In the genomic region with DNA sequence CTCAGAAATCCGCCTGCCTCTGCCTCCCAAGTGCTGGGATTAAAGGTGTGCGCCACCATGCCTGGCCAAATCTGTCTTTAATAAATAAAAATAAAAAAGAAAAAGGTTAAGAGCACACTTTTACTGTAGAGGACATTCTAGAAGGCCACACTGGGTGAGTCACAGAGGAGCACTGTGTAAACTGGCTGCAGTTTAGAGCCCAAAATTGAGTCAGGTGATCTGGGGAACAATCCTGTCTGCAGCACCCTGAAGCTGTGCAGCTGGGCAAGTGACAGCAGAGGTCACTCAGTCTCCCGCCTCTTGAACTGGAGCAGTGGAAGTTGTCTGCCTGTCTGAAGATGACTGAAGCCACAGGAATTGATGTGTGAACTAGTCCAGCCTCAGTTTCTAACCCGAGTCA, we compare ENCODE assay signal across 19 mouse cellular contexts. TPM values are rescaled to one million over a fixed set of nuclear protein-coding genes. Genes with fewer than 3 reads are reported as not detected.
"Had no signal": no experiment of that assay in that cellular context is flagged by ENCODE, and none has a peak within 500 bp of the region (broad histone marks: within the 10 kb centered on the region; RNA-seq: fewer than 3 reads in every experiment).

No protein-coding gene starts in this region.

- H3K9ac ChIP-seq: liver, postnatal 0 days; lung, embryonic 15.5 days; midbrain, embryonic 13.5 days; midbrain, embryonic 15.5 days; neural tube, embryonic 12.5 days had no signal

- H3K27ac ChIP-seq: lung, embryonic 15.5 days; macrophage; midbrain, embryonic 13.5 days; midbrain, embryonic 15.5 days; neural tube, embryonic 12.5 days had no signal

- H3K4me3 ChIP-seq: lung, embryonic 15.5 days; megakaryocyte, embryonic 14.5 days; midbrain, embryonic 13.5 days; midbrain, embryonic 15.5 days; neural tube, embryonic 12.5 days had no signal

- H3K4me1 ChIP-seq: lung, embryonic 15.5 days; midbrain, embryonic 15.5 days; neural tube, embryonic 12.5 days had no signal

- DNase-seq: liver, postnatal 0 days; lung, adult 2 months; lung, postnatal 14 days; lung, postnatal 36 days; right cerebral cortex, postnatal 14 days; thymus, adult 2 months; thymus, postnatal 25 days; thymus, postnatal 4 days had no signal

- H3K27me3 ChIP-seq: lung, embryonic 15.5 days; megakaryocyte, embryonic 14.5 days; midbrain, embryonic 13.5 days; midbrain, embryonic 15.5 days; neural tube, embryonic 12.5 days had no signal

RNA-seq across cellular contexts. Expression of gene Npas1, which starts 24.0 kb away (rescaled TPM):
- total RNA-seq: megakaryocyte progenitor cell, adult 5-6 weeks; monocyte, adult 5-6 weeks; neutrophil, adult 5-6 weeks had no signal
- polyA plus RNA-seq: lung, adult 2 months; macrophage; spleen, adult 2 months; stomach, embryonic 14.5 days had no signal
